Mouse (Mus musculus) G1E (cell line): ENCODE results near the gene Aldoc. TPM values are rescaled to one million over a fixed set of nuclear protein-coding genes. Genes with fewer than 3 reads are reported as not detected.

Source experiments
- ATAC-seq: 2 replicates; pipeline ENCODE4 v1.8.0; 2016; ENCODE audit warnings: mild to moderate bottlenecking; ENCODE audit not compliant: insufficient number of reproducible peaks, poor library complexity, low FRiP score, severe bottlenecking; ENCODE audit errors: extremely low read depth
- DNase-seq: peaks from one replicate; pipeline ENCODE4 v3.0.0; 2012; ENCODE audit warnings: low spot score
- H3K27me3 ChIP-seq: 2 replicates; pipeline ENCODE4 v1.6.1; 2012; ENCODE audit warnings: mild to moderate bottlenecking, low read length, inconsistent platforms; ENCODE audit not compliant: insufficient read depth
- H3K36me3 ChIP-seq: replicated peaks from 2 replicates; pipeline ENCODE3; 2012; ENCODE audit warnings: mild to moderate bottlenecking, inconsistent platforms
- H3K4me1 ChIP-seq: 2 replicates; pipeline ENCODE4 v1.6.1; 2012; ENCODE audit warnings: low read depth, low read length, inconsistent platforms, mixed read lengths; ENCODE audit not compliant: insufficient read depth
- H3K4me3 ChIP-seq: 2 replicates; pipeline ENCODE4 v1.5.1; 2012; ENCODE audit warnings: low read depth, mild to moderate bottlenecking, inconsistent platforms, low read length, moderate library complexity, mixed read lengths
- H3K9me3 ChIP-seq: replicated peaks from 2 replicates; pipeline ENCODE4 v1.6.1; 2012; ENCODE audit warnings: inconsistent platforms
- CTCF ChIP-seq: IDR thresholded peaks from 2 replicates; pipeline ENCODE4 v1.5.1; 2012; ENCODE audit warnings: low read depth, low read length, inconsistent platforms, mixed read lengths
- GATA1 ChIP-seq: IDR thresholded peaks from 2 replicates; pipeline ENCODE4 v1.6.1; 2012; ENCODE audit warnings: borderline replicate concordance, low read length, inconsistent platforms, mixed read lengths
- GATA2 ChIP-seq: IDR thresholded peaks from 2 replicates; pipeline ENCODE4 v1.6.1; 2012; ENCODE audit warnings: low read depth, low read length, inconsistent platforms, borderline replicate concordance
- POLR2AphosphoS5 ChIP-seq: IDR thresholded peaks from 2 replicates; pipeline ENCODE4 v1.6.1; 2012; ENCODE audit warnings: low read depth, low read length, inconsistent platforms; ENCODE audit not compliant: insufficient replicate concordance
- TAL1 ChIP-seq: conservative IDR thresholded peaks from 2 replicates; pipeline ENCODE4 v1.6.1; 2012; ENCODE audit warnings: low read depth, low read length, inconsistent platforms, mixed read lengths
- polyA plus RNA-seq: library from polyadenylated mRNA; stranded (reverse); fragments of >175 nt; gene quantifications from 2 replicates; pipeline ENCODE4 v1.2.3, GENCODE M21; 2012
- total RNA-seq, 2 experiments: library from RNA; stranded (forward) in 1 of 2; stranded (reverse) in 1 of 2; fragments of 200-1000 nt in 1 of 2; fragments of >200 nt in 1 of 2; fragmentation: Nextera tagmentation in 1 of 2; gene quantifications; 2 replicates each; pipeline ENCODE4 v1.2.3; 2014 to 2017

The Aldoc gene
- total and polyA plus RNA-seq, 3 experiments, result 0.83 to 10.6 (median 10.2) TPM

- H3K4me1 ChIP-seq, result peaks cover 54% of the 10 kb centered on the region
- H3K4me3 ChIP-seq, result no peak overlapping the region
- TF ChIP-seq TAL1, result no peak
- no peak for TF ChIP-seq GATA1
- peak; percentile 99 for TF ChIP-seq CTCF
- no peak for TF ChIP-seq POLR2AphosphoS5
- TF ChIP-seq GATA2, result no peak
- H3K36me3 ChIP-seq, result peaks cover 10% of the 10 kb centered on the region
- H3K27me3 ChIP-seq, result peaks cover 4% of the 10 kb centered on the region
- peak; percentile 58 for DNase-seq
- no peak for ATAC-seq
- H3K9me3 ChIP-seq, result no peaks in the 10 kb centered on the region
These were observed 24.4 kb downstream of the Aldoc start for GRCm38 (mm10) chr11:78347070-78347754.

- peaks cover 6% of the 10 kb centered on the region for H3K36me3 ChIP-seq
- DNase-seq (no peak), ATAC-seq (no peak)
- peaks cover 55% of the 10 kb centered on the region for H3K4me1 ChIP-seq
- TF ChIP-seq CTCF (no peak), GATA2 (no peak), POLR2AphosphoS5 (no peak), GATA1 (no peak), TAL1 (no peak)
- H3K27me3 ChIP-seq, result peaks cover 6% of the 10 kb centered on the region
- no peaks in the 10 kb centered on the region for H3K9me3 ChIP-seq
- H3K4me3 ChIP-seq, result no peak overlapping the region
These were observed 25.1 kb downstream of the Aldoc start for GRCm38 (mm10) chr11:78347908-78348307.

GRCm38 (mm10) chr11:78348474-78348873 lies 25.7 kb downstream of the Aldoc start:
- H3K4me3 ChIP-seq, result no peak overlapping the region
- peaks cover 55% of the 10 kb centered on the region for H3K4me1 ChIP-seq
- TF ChIP-seq POLR2AphosphoS5 (no peak), TAL1 (no peak), GATA2 (no peak), GATA1 (no peak), CTCF (no peak)
- DNase-seq (no peak), ATAC-seq (no peak)
- no peaks in the 10 kb centered on the region for H3K9me3 ChIP-seq
- peaks cover 8% of the 10 kb centered on the region for H3K27me3 ChIP-seq
- peaks cover 5% of the 10 kb centered on the region for H3K36me3 ChIP-seq

- ATAC-seq (no peak), DNase-seq (no peak)
- Histone ChIP-seq H3K36me3 (peaks cover 5% of the 10 kb centered on the region), H3K4me1 (peaks cover 45% of the 10 kb centered on the region), H3K27me3 (peaks cover 11% of the 10 kb centered on the region), H3K9me3 (no peaks in the 10 kb centered on the region), H3K4me3 (no peak overlapping the region)
- TF ChIP-seq CTCF, result no peak
- no peak for TF ChIP-seq GATA1
- TF ChIP-seq TAL1, result no peak
- no peak for TF ChIP-seq GATA2
- no peak for TF ChIP-seq POLR2AphosphoS5
These were observed 26.9 kb downstream of the Aldoc start for GRCm38 (mm10) chr11:78349441-78350358.

GRCm38 (mm10) chr11:78353081-78353480 lies 30.3 kb downstream of the Aldoc start:
- Histone ChIP-seq H3K9me3 (no peaks in the 10 kb centered on the region), H3K4me3 (no peak overlapping the region), H3K36me3 (peaks cover 5% of the 10 kb centered on the region), H3K27me3 (peaks cover 28% of the 10 kb centered on the region), H3K4me1 (peaks cover 16% of the 10 kb centered on the region)
- peak; percentile 15; the same call in 1 of the 2 replicates for ATAC-seq
- DNase-seq, result no peak
- TF ChIP-seq POLR2AphosphoS5 (no peak), GATA2 (no peak), TAL1 (no peak), CTCF (no peak), GATA1 (no peak)

GRCm38 (mm10) chr11:78354905-78355304 lies 32.1 kb downstream of the Aldoc start:
- TF ChIP-seq TAL1, result no peak
- no peak for TF ChIP-seq POLR2AphosphoS5
- no peak for TF ChIP-seq CTCF
- TF ChIP-seq GATA2, result no peak
- no peak for TF ChIP-seq GATA1
- no peak for ATAC-seq
- no peak overlapping the region for H3K4me3 ChIP-seq
- no peaks in the 10 kb centered on the region for H3K9me3 ChIP-seq
- peaks cover 28% of the 10 kb centered on the region for H3K27me3 ChIP-seq
- no peaks in the 10 kb centered on the region for H3K36me3 ChIP-seq
- DNase-seq, result no peak
- peaks cover 26% of the 10 kb centered on the region for H3K4me1 ChIP-seq
